Mouse (Mus musculus) T-cell, adult 66 days (primary cell): ENCODE measurements around the gene Ddx3y. TPM values are rescaled to one million over a fixed set of nuclear protein-coding genes. Genes with fewer than 3 reads are reported as not detected.

Experiments used
- total RNA-seq, 2 experiments: library from RNA; stranded (reverse); gene quantifications; 3 replicates in 1 of 2; 4 replicates in 1 of 2; pipeline ENCODE4 v1.2.4; 2023

Gene Ddx3y
- 100 to 1,000 TPM in 1 of 2 experiments, not detected in 1; 107 TPM for total RNA-seq

GRCm38 (mm10) chrY:1286171-1286795 is at the start of gene Ddx3y:
Gene Ddx3y (minus strand): TSS chrY:1286629.

GRCm38 (mm10) chrY:1245426-1245863 is 41.0 kb downstream of the Ddx3y start, which contains the start of gene Uty:
Gene Uty (minus strand): TSS chrY:1245759.

Other genes starting within 250 kb of the Ddx3y start
- 10 to 100 TPM in 1 of 2 experiments, not detected in 1; 65.8 TPM for gene Uty, start 40.9 kb downstream of the Ddx3y start, total RNA-seq
- not detected for gene Usp9y, start 173.2 kb upstream of the Ddx3y start, total RNA-seq